17 mouse cellular contexts compared by ENCODE assay signal in the genomic region with DNA sequence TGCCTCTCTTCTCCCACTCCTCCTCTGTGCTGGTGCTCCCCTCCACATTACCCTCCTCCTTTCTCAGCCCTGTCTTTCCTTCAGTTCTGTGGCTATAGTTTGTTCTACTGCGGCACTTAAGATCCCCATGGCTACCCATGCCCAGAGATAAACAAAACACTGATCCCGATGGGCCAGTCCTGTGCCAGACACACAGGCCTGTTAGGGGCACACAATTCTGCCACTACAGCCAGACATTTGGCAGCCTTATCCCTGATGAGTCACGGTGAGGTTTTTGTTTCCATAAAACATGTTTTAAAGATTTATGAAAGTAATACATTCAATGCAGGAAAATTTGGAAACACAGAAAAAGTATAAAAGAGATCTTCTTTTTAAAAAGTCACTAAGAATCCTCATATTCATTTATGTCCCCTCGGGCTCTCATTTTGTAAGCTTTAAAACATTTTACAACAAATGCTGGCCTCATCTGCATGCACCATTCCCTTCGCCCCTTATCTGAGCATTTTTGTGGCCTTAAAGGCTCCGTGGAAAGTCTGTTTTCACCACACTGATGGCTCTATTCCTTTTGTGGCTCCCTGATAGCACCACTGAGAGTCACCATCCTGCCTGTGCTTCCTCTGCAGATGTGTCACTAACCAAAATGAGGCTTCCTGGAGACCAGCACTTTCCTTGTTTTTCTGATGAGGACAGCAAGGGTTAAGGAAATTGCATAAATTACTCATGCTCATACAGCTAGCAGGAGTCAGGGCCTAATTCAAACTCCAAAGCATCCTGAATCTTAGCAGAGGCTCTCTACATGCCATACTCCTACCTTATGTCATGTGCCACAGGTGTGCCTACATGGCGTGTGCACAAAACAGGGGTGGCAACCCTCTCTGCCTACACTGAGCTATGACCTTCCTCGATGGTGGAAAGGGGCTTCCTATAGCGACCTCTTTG.
DNase-seq lines count a peak whose midpoint lies in the region; ATAC-seq lines count a peak whose summit lies in the region.
"Had no signal": no experiment of that assay in that cellular context is flagged by ENCODE, and none has a peak within 500 bp of the region (broad histone marks: within the 10 kb centered on the region; RNA-seq: fewer than 3 reads in every experiment).

No protein-coding gene starts in this region.

- H3K9me3 ChIP-seq in embryonic facial prominence, embryonic 15.5 days (replicated peaks) = no peaks in the 10 kb centered on the region
- H3K9me3 ChIP-seq in embryonic facial prominence, embryonic 10.5 days = no peaks in the 10 kb centered on the region
- no peaks in the 10 kb centered on the region for H3K9me3 ChIP-seq in midbrain, embryonic 11.5 days (ENCODE audit: control insufficient read depth, low read length)
- no peaks in the 10 kb centered on the region for H3K9me3 ChIP-seq in midbrain, embryonic 10.5 days (replicated peaks)
- H3K9me3 ChIP-seq: embryonic facial prominence, embryonic 12.5 days; limb, embryonic 15.5 days; neural tube, embryonic 12.5 days had no signal

- H3K36me3 ChIP-seq in embryonic facial prominence, embryonic 15.5 days = no peaks in the 10 kb centered on the region
- H3K36me3 ChIP-seq in embryonic facial prominence, embryonic 10.5 days (replicated peaks) = no peaks in the 10 kb centered on the region
- H3K36me3 ChIP-seq in midbrain, embryonic 11.5 days (ENCODE audit: control insufficient read depth, insufficient read depth, low read length) = no peaks in the 10 kb centered on the region
- H3K36me3 ChIP-seq in midbrain, embryonic 10.5 days = no peaks in the 10 kb centered on the region
- no peaks in the 10 kb centered on the region for H3K36me3 ChIP-seq in macrophage (ENCODE audit: inconsistent target)
- H3K36me3 ChIP-seq: embryonic facial prominence, embryonic 12.5 days; limb, embryonic 15.5 days; neural tube, embryonic 12.5 days had no signal

- DNase-seq in embryonic facial prominence, embryonic 10.5 days (ENCODE audit: low spot score) = no peak
- DNase-seq in midbrain, embryonic 11.5 days (ENCODE audit: low spot score, missing footprints) = peak; percentile 80
- no peak for DNase-seq in midbrain, embryonic 10.5 days (ENCODE audit: low spot score)
- no peak for DNase-seq in left cerebral cortex, postnatal 36 days (ENCODE audit: low spot score in 2 of 2)
- DNase-seq in layer of hippocampus, adult 9-11 months = no peak
- DNase-seq: cerebellum, adult 8-10 months; gastrocnemius, postnatal 36 days; kidney, postnatal 10 days; layer of hippocampus, postnatal 36 days; right cerebral cortex, adult 18-20 months; thymus, postnatal 25 days had no signal

- 0 out of 2 replicates have a peak overlapping the region, but pooled peaks have one; percentile 17 for H3K27ac ChIP-seq in embryonic facial prominence, embryonic 15.5 days (replicated peaks)
- H3K27ac ChIP-seq in embryonic facial prominence, embryonic 10.5 days (replicated peaks) = no peak overlapping the region
- H3K27ac ChIP-seq in midbrain, embryonic 11.5 days (ENCODE audit: low read depth, low read length) = no peak overlapping the region
- no peak overlapping the region for H3K27ac ChIP-seq in midbrain, embryonic 10.5 days (replicated peaks)
- H3K27ac ChIP-seq in macrophage = peak overlapping the region; percentile 7; the same call in 1 of the 2 replicates
- H3K27ac ChIP-seq: embryonic facial prominence, embryonic 12.5 days; limb, embryonic 15.5 days; neural tube, embryonic 12.5 days had no signal

- no peak overlapping the region for H3K9ac ChIP-seq in embryonic facial prominence, embryonic 15.5 days
- no peak overlapping the region for H3K9ac ChIP-seq in midbrain, embryonic 11.5 days (ENCODE audit: low read length)
- H3K9ac ChIP-seq: embryonic facial prominence, embryonic 12.5 days; limb, embryonic 15.5 days; neural tube, embryonic 12.5 days had no signal

- H3K4me2 ChIP-seq in embryonic facial prominence, embryonic 15.5 days (replicated peaks) = no peak overlapping the region
- no peak overlapping the region for H3K4me2 ChIP-seq in midbrain, embryonic 11.5 days
- H3K4me2 ChIP-seq: embryonic facial prominence, embryonic 12.5 days; limb, embryonic 15.5 days; neural tube, embryonic 12.5 days had no signal

- 53% methylated on average over 9 of the region's 9 CpGs for WGBS in embryonic facial prominence, embryonic 15.5 days
- 78% methylated on average over 9 of the region's 9 CpGs for WGBS in embryonic facial prominence, embryonic 10.5 days
- 78% methylated on average over 9 of the region's 9 CpGs for WGBS in midbrain, embryonic 11.5 days
- 79% methylated on average over 9 of the region's 9 CpGs for WGBS in midbrain, embryonic 10.5 days
- 74% methylated on average over 9 of the region's 9 CpGs for WGBS in macrophage (ENCODE audit: missing documents)

- no peaks in the 10 kb centered on the region for H3K79me2 ChIP-seq in macrophage (ENCODE audit: inconsistent target)

- peaks cover 9% of the 10 kb centered on the region; the same call in 1 of the 2 replicates for H3K4me1 ChIP-seq in embryonic facial prominence, embryonic 15.5 days
- H3K4me1 ChIP-seq in embryonic facial prominence, embryonic 10.5 days = no peaks in the 10 kb centered on the region
- H3K4me1 ChIP-seq in midbrain, embryonic 11.5 days (ENCODE audit: control insufficient read depth, insufficient read depth, low read length) = 0 out of 2 replicates have a peak, but pooled peaks cover 2% of the 10 kb centered on the region
- peaks cover 3% of the 10 kb centered on the region; the same call in 1 of the 2 replicates for H3K4me1 ChIP-seq in midbrain, embryonic 10.5 days
- H3K4me1 ChIP-seq: embryonic facial prominence, embryonic 12.5 days; limb, embryonic 15.5 days; neural tube, embryonic 12.5 days had no signal

- H3K4me3 ChIP-seq in embryonic facial prominence, embryonic 15.5 days (replicated peaks) = no peak overlapping the region
- no peak overlapping the region for H3K4me3 ChIP-seq in embryonic facial prominence, embryonic 10.5 days
- no peak overlapping the region for H3K4me3 ChIP-seq in midbrain, embryonic 11.5 days (ENCODE audit: low read depth, low read length)
- no peak overlapping the region for H3K4me3 ChIP-seq in midbrain, embryonic 10.5 days
- no peak overlapping the region for H3K4me3 ChIP-seq in macrophage (ENCODE audit: inconsistent target)
- H3K4me3 ChIP-seq: embryonic facial prominence, embryonic 12.5 days; limb, embryonic 15.5 days; neural tube, embryonic 12.5 days had no signal

- ATAC-seq in embryonic facial prominence, embryonic 15.5 days (ENCODE audit: insufficient number of reproducible peaks, low FRiP score, low TSS enrichment, low read depth) = no peak
- ATAC-seq in midbrain, embryonic 11.5 days (ENCODE audit: low FRiP score) = no peak
- ATAC-seq in common myeloid progenitor, adult 5-6 weeks (replicated peaks; ENCODE audit: low read depth, poor library complexity, severe bottlenecking) = peak; percentile 63

- intact Hi-C loops in left cerebral cortex, postnatal 36 days (cut with DNase I) = no loop called here

- H3K27me3 ChIP-seq in embryonic facial prominence, embryonic 15.5 days = no peaks in the 10 kb centered on the region
- no peaks in the 10 kb centered on the region for H3K27me3 ChIP-seq in embryonic facial prominence, embryonic 10.5 days (replicated peaks; ENCODE audit: low read depth, poor library complexity, severe bottlenecking)
- no peaks in the 10 kb centered on the region for H3K27me3 ChIP-seq in midbrain, embryonic 11.5 days (ENCODE audit: control insufficient read depth, insufficient read depth, low read length)
- no peaks in the 10 kb centered on the region for H3K27me3 ChIP-seq in midbrain, embryonic 10.5 days (ENCODE audit: low read depth, poor library complexity, severe bottlenecking)
- H3K27me3 ChIP-seq: embryonic facial prominence, embryonic 12.5 days; limb, embryonic 15.5 days; neural tube, embryonic 12.5 days had no signal

Comparison
In these comparisons a context has a peak if more than half of its experiments do, and no peak if none do; other contexts are left out.
1. H3K27ac ChIP-seq: peak in embryonic facial prominence, embryonic 15.5 days (single experiment) and macrophage (single experiment); none in embryonic facial prominence, embryonic 10.5 days (single experiment), midbrain, embryonic 11.5 days (single experiment) and midbrain, embryonic 10.5 days (single experiment).